Mouse (Mus musculus): ENCODE measurements at regions not wholly inside any gene's neighbourhood (a gene's known extent, or its start where the extent isn't known, plus 50 kb on each side); places are given as distances from the start of the nearest gene placed in this dataset.

DNA sequence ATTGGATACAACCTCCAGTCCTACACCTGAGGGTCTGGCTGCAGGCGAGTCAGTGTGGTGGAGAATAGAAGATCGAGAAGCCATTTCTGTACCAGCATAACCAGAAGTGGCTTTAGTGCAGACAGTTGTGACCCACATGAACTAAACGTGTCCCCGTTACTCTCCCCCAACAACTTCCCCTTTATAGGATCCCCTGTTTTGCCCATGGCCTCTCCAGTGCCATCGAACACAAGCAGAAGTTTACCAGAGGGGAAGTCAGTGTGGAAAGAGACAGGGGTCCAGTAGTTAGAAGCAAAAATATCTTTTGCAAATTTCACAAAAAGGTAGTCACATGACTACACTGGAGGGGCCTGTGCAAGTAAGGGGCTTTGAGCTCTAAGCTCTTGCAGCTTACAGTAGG is 83.4 kb upstream of the Itga6 start:
- TF ChIP-seq CTCF (IDR thresholded peaks at IDR 0.05; ENCODE audit: borderline replicate concordance, insufficient read depth, low read length), result no peak
- TF ChIP-seq POLR2A (IDR thresholded peaks at IDR 0.05; ENCODE audit: low read depth, low read length), result no peak
